Mouse (Mus musculus) MEL (cell line): Measurements from ENCODE around the gene Chrne. TPM values are rescaled to one million over a fixed set of nuclear protein-coding genes. Genes with fewer than 3 reads are reported as not detected.

Source experiments
- DNase-seq: peaks from one replicate; pipeline ENCODE4 v3.0.0; 2011; ENCODE audit warnings: low read depth, low spot score
- H3K27ac ChIP-seq: 2 replicates; pipeline ENCODE4 v1.5.1; 2012; ENCODE audit warnings: low read depth, mild to moderate bottlenecking, control low read depth, low read length, moderate library complexity; ENCODE audit not compliant: control insufficient read depth
- H3K27me3 ChIP-seq, 2 experiments: fragments of 150-350 bp in 1 of 2; sonication (generic) in 1 of 2; 2 replicates each; pipeline ENCODE4 v1.6.1; 2012; ENCODE audit warnings: low read length in 2 of 2, mild to moderate bottlenecking in 2 of 2, improper control_type of control experiment in 1 of 2, moderate library complexity in 1 of 2; ENCODE audit not compliant: insufficient read depth in 2 of 2, control insufficient read depth in 1 of 2
- H3K36me3 ChIP-seq, 2 experiments: 2 replicates each; pipeline ENCODE4 v1.6.1; 2012 to 2014; ENCODE audit warnings: low read length in 2 of 2, improper control_type of control experiment in 1 of 2, inconsistent platforms in 1 of 2, mild to moderate bottlenecking in 1 of 2; ENCODE audit not compliant: insufficient read depth in 2 of 2, control insufficient read depth in 1 of 2
- H3K4me1 ChIP-seq, 2 experiments: fragments of 150-350 bp in 1 of 2; sonication (generic) in 1 of 2; 2 replicates each; pipeline ENCODE4 v1.6.1; 2012; ENCODE audit warnings: low read length in 2 of 2, improper control_type of control experiment in 1 of 2, mild to moderate bottlenecking in 1 of 2; ENCODE audit not compliant: insufficient read depth in 2 of 2, control insufficient read depth in 1 of 2
- H3K4me3 ChIP-seq, 2 experiments: fragments of 150-350 bp in 1 of 2; sonication (generic) in 1 of 2; 2 replicates each; pipeline ENCODE4 v1.5.1; 2012; ENCODE audit warnings: low read depth in 2 of 2, low read length in 2 of 2, mild to moderate bottlenecking in 2 of 2, moderate library complexity in 2 of 2, control low read depth in 1 of 2, improper control_type of control experiment in 1 of 2; ENCODE audit not compliant: control insufficient read depth in 1 of 2, insufficient read depth in 1 of 2
- H3K79me2 ChIP-seq: 2 replicates; pipeline ENCODE4 v1.6.1; 2012; ENCODE audit warnings: mild to moderate bottlenecking, low read length, moderate library complexity; ENCODE audit not compliant: control insufficient read depth, poor library complexity, insufficient read depth
- H3K9ac ChIP-seq: 2 replicates; pipeline ENCODE4 v1.6.1; 2012; ENCODE audit warnings: low read depth, mild to moderate bottlenecking, control low read depth, low read length, moderate library complexity; ENCODE audit not compliant: control insufficient read depth, poor library complexity, severe bottlenecking
- H3K9me3 ChIP-seq: fragments of 150-350 bp; sonication (generic); replicated peaks from 2 replicates; pipeline ENCODE4 v1.6.1; 2012; ENCODE audit warnings: mild to moderate bottlenecking, low read length, improper control_type of control experiment, moderate library complexity; ENCODE audit not compliant: insufficient read depth
- BHLHE40 ChIP-seq: IDR thresholded peaks from 2 replicates; pipeline ENCODE4 v1.6.1; 2012; ENCODE audit warnings: low read depth, mild to moderate bottlenecking, inconsistent platforms, low read length, improper control_type of control experiment, borderline replicate concordance
- CHD1 ChIP-seq: IDR thresholded peaks from 2 replicates; pipeline ENCODE4 v1.6.1; 2012; ENCODE audit warnings: low read depth, mild to moderate bottlenecking, inconsistent platforms, low read length, improper control_type of control experiment
- CHD2 ChIP-seq: IDR thresholded peaks from 2 replicates; pipeline ENCODE4 v1.6.1; 2011; ENCODE audit warnings: low read length, improper control_type of control experiment
- CTCF ChIP-seq, 3 experiments: IDR thresholded peaks in 2 of 3; conservative IDR thresholded peaks in 1 of 3; 2 replicates each; pipeline ENCODE4 v1.5.1; 2011 to 2012; ENCODE audit warnings: low read length in 3 of 3, low read depth in 2 of 3, mild to moderate bottlenecking in 2 of 3, improper control_type of control experiment in 1 of 3, inconsistent platforms in 1 of 3, mixed read lengths in 1 of 3, moderate library complexity in 1 of 3; ENCODE audit not compliant: control insufficient read depth in 1 of 3, insufficient read depth in 1 of 3, poor library complexity in 1 of 3, severe bottlenecking in 1 of 3
- E2F4 ChIP-seq: IDR thresholded peaks from 2 replicates; pipeline ENCODE4 v1.6.1; 2011; ENCODE audit warnings: low read depth, low read length, improper control_type of control experiment, borderline replicate concordance
- ELF1 ChIP-seq: IDR thresholded peaks from 2 replicates; pipeline ENCODE4 v1.6.1; 2014; ENCODE audit warnings: low read depth, mild to moderate bottlenecking, inconsistent platforms, low read length, improper control_type of control experiment, moderate library complexity
- EP300 ChIP-seq, 2 experiments: IDR thresholded peaks; 2 replicates each; pipeline ENCODE4 v1.6.1; 2011; ENCODE audit warnings: improper control_type of control experiment in 2 of 2, low read length in 2 of 2, low read depth in 1 of 2, mild to moderate bottlenecking in 1 of 2
- ETS1 ChIP-seq: IDR thresholded peaks from 2 replicates; pipeline ENCODE4 v1.6.1; 2012; ENCODE audit warnings: low read depth, mild to moderate bottlenecking, inconsistent platforms, low read length, improper control_type of control experiment, moderate library complexity
- GATA1 ChIP-seq: IDR thresholded peaks from 2 replicates; pipeline ENCODE4 v1.6.1; 2011; ENCODE audit warnings: low read depth, low read length, improper control_type of control experiment
- HCFC1 ChIP-seq: IDR thresholded peaks from 2 replicates; pipeline ENCODE4 v1.6.1; 2012; ENCODE audit warnings: low read depth, mild to moderate bottlenecking, inconsistent platforms, low read length, improper control_type of control experiment, moderate library complexity
- JUND ChIP-seq: IDR thresholded peaks from 2 replicates; pipeline ENCODE4 v1.6.1; 2011; ENCODE audit warnings: low read depth, mild to moderate bottlenecking, improper control_type of control experiment, low read length
- MAFK ChIP-seq: IDR thresholded peaks from 2 replicates; pipeline ENCODE4 v1.6.1; 2011; ENCODE audit warnings: low read depth, mild to moderate bottlenecking, low read length, improper control_type of control experiment, borderline replicate concordance
- MXI1 ChIP-seq: IDR thresholded peaks from 2 replicates; pipeline ENCODE4 v1.6.1; 2011; ENCODE audit warnings: mild to moderate bottlenecking, low read depth, low read length, improper control_type of control experiment
- MYB ChIP-seq: IDR thresholded peaks from 2 replicates; pipeline ENCODE4 v1.6.1; 2011; ENCODE audit warnings: mild to moderate bottlenecking, low read depth, low read length, improper control_type of control experiment
- MYC ChIP-seq: IDR thresholded peaks from 2 replicates; pipeline ENCODE4 v1.6.1; 2011; ENCODE audit warnings: low read depth, mild to moderate bottlenecking, low read length, improper control_type of control experiment, moderate library complexity
- NELFE ChIP-seq: IDR thresholded peaks from 2 replicates; pipeline ENCODE4 v1.6.1; 2011; ENCODE audit warnings: low read depth, low read length, improper control_type of control experiment
- NRF1 ChIP-seq: IDR thresholded peaks from 2 replicates; pipeline ENCODE4 v1.6.1; 2014; ENCODE audit warnings: low read depth, mild to moderate bottlenecking, inconsistent platforms, low read length, improper control_type of control experiment, moderate library complexity; ENCODE audit not compliant: poor library complexity, insufficient read depth, severe bottlenecking
- POLR2AphosphoS2 ChIP-seq: IDR thresholded peaks from 2 replicates; pipeline ENCODE4 v1.6.1; 2011; ENCODE audit warnings: low read length, improper control_type of control experiment
- POLR2AphosphoS5 ChIP-seq: IDR thresholded peaks from 2 replicates; pipeline ENCODE4 v1.6.1; 2012; ENCODE audit warnings: low read depth, borderline replicate concordance, mild to moderate bottlenecking, inconsistent platforms, low read length, moderate library complexity, mixed read lengths
- RAD21 ChIP-seq: IDR thresholded peaks from 2 replicates; pipeline ENCODE4 v1.6.1; 2011; ENCODE audit warnings: mild to moderate bottlenecking, low read depth, low read length, improper control_type of control experiment
- RCOR1 ChIP-seq: IDR thresholded peaks from 2 replicates; pipeline ENCODE4 v1.6.1; 2012; ENCODE audit warnings: low read depth, mild to moderate bottlenecking, inconsistent platforms, low read length, improper control_type of control experiment
- SIN3A ChIP-seq: IDR thresholded peaks from 2 replicates; pipeline ENCODE4 v1.6.1; 2012; ENCODE audit warnings: low read length, improper control_type of control experiment, inconsistent platforms
- SMC3 ChIP-seq: IDR thresholded peaks from 2 replicates; pipeline ENCODE4 v1.6.1; 2011; ENCODE audit warnings: low read depth, low read length, improper control_type of control experiment
- TAL1 ChIP-seq: IDR thresholded peaks from 2 replicates; pipeline ENCODE4 v1.6.1; 2012; ENCODE audit warnings: mild to moderate bottlenecking, inconsistent platforms, low read length, moderate library complexity, mixed read lengths
- TBP ChIP-seq: IDR thresholded peaks from 2 replicates; pipeline ENCODE4 v1.8.0; 2011; ENCODE audit warnings: low read depth, low read length, improper control_type of control experiment
- TCF12 ChIP-seq: IDR thresholded peaks from 2 replicates; pipeline ENCODE4 v1.6.1; 2014; ENCODE audit warnings: low read depth, mild to moderate bottlenecking, inconsistent platforms, low read length, improper control_type of control experiment, moderate library complexity
- UBTF ChIP-seq: IDR thresholded peaks from 2 replicates; pipeline ENCODE4 v1.6.1; 2012; ENCODE audit warnings: low read depth, mild to moderate bottlenecking, inconsistent platforms, low read length, improper control_type of control experiment, moderate library complexity, borderline replicate concordance; ENCODE audit not compliant: insufficient read depth
- USF1 ChIP-seq: IDR thresholded peaks from 2 replicates; pipeline ENCODE4 v1.6.1; 2014; ENCODE audit warnings: low read depth, mild to moderate bottlenecking, inconsistent platforms, low read length, improper control_type of control experiment, moderate library complexity
- USF2 ChIP-seq, 2 experiments: IDR thresholded peaks; 2 replicates each; pipeline ENCODE4 v1.6.1; 2011 to 2012; ENCODE audit warnings: improper control_type of control experiment in 2 of 2, low read length in 2 of 2, borderline replicate concordance in 1 of 2, inconsistent platforms in 1 of 2, low read depth in 1 of 2, mild to moderate bottlenecking in 1 of 2; ENCODE audit not compliant: insufficient read depth in 1 of 2
- ZC3H11A ChIP-seq: IDR thresholded peaks from 2 replicates; pipeline ENCODE4 v1.6.1; 2012; ENCODE audit warnings: low read depth, mild to moderate bottlenecking, inconsistent platforms, low read length, improper control_type of control experiment
- ZKSCAN1 ChIP-seq: IDR thresholded peaks from 2 replicates; pipeline ENCODE4 v1.6.1; 2012; ENCODE audit warnings: low read depth, mild to moderate bottlenecking, inconsistent platforms, low read length, improper control_type of control experiment, moderate library complexity
- polyA plus RNA-seq, 2 experiments: library from polyadenylated mRNA; stranded (reverse) in 1 of 2; unstranded in 1 of 2; fragments of >175 nt in 1 of 2; fragments of >200 nt in 1 of 2; gene quantifications; 2 replicates each; pipeline versions ENCODE4 v1.2.1 to v1.2.4; 2012; ENCODE audit warnings: low replicate concordance in 2 of 2, low read depth in 1 of 2; ENCODE audit not compliant: insufficient read length in 2 of 2, insufficient read depth in 1 of 2, missing spikeins in 1 of 2
- total RNA-seq: library from RNA; depleted of rRNA; stranded (reverse); fragments of 300-350 nt; gene quantifications from 2 replicates; pipeline ENCODE4 v1.2.3, GENCODE M21; 2012

Gene Chrne
- total and polyA plus RNA-seq, 3 experiments = 0.33 to 0.54 TPM; not detected in 1

- no peak for TF ChIP-seq JUND
- TF ChIP-seq TCF12 = peak; percentile 75
- no peak for TF ChIP-seq RCOR1
- TF ChIP-seq ELF1 = peak; percentile 87
Measured at GRCm38 (mm10) chr11:70654198-70654922, 35.3 kb upstream of the Chrne start, which contains the start of gene Pfn1 (continued).

- Histone ChIP-seq H3K79me2 (peaks cover 67% of the 10 kb centered on the region), H3K27ac (peak overlapping the region; percentile 97), H3K27me3 (no peaks in the 10 kb centered on the region), H3K36me3 (peaks cover 17 to 51% of the 10 kb centered on the region in 2 experiments), H3K4me1 (peaks cover 13 to 54% of the 10 kb centered on the region in 2 experiments), H3K9me3 (no peaks in the 10 kb centered on the region), H3K9ac (peak overlapping the region; percentile 99), H3K4me3 (peak overlapping the region; percentile 96 to 98)
- DNase-seq = peak; percentile 84
- TF ChIP-seq GATA1 = no peak
- TF ChIP-seq USF2 (IDR thresholded peaks at IDR 0.05; ENCODE audit: borderline replicate concordance in 1 of 2, insufficient read depth in 1 of 2, low read depth in 1 of 2, low read length in 2 of 2) = no peak
- peak; percentile 68 for TF ChIP-seq BHLHE40
- TF ChIP-seq SMC3 = no peak
- no peak for TF ChIP-seq MAFK
- TF ChIP-seq USF1 = 0 out of 2 replicates have a peak, but pooled peaks have one; percentile 13
- TF ChIP-seq MXI1 = peak; percentile 53
- TF ChIP-seq POLR2AphosphoS2 = 0 out of 2 replicates have a peak, but pooled peaks have one; percentile 5
- no peak for TF ChIP-seq TAL1
- TF ChIP-seq EP300 (IDR thresholded peaks at IDR 0.05; ENCODE audit: low read depth in 1 of 2, low read length in 2 of 2) = peak in 1 of 2 experiments; percentile 19; a peak in 1 of 4 replicates
- no peak for TF ChIP-seq E2F4
- TF ChIP-seq RAD21 = no peak
- no peak for TF ChIP-seq ZKSCAN1
- TF ChIP-seq NELFE = no peak; the same call in 1 of the 2 replicates
- no peak; the same call in 1 of the 2 replicates for TF ChIP-seq POLR2AphosphoS5
- TF ChIP-seq MYB = no peak
- no peak for TF ChIP-seq NRF1
- no peak for TF ChIP-seq JUND
- peak; percentile 84 for TF ChIP-seq ELF1
- peak; percentile 14 for TF ChIP-seq TBP
- TF ChIP-seq CHD2 = no peak
- peak; percentile 36; the same call in 1 of the 2 replicates for TF ChIP-seq HCFC1
- peak; percentile 61; the same call in 1 of the 2 replicates for TF ChIP-seq SIN3A
- TF ChIP-seq UBTF = 0 out of 2 replicates have a peak, but pooled peaks have one; percentile 56
- no peak for TF ChIP-seq CTCF (IDR thresholded peaks at IDR 0.05 in 2 of 3, conservative IDR thresholded peaks at IDR 0.05 in 1 of 3; ENCODE audit: control insufficient read depth in 1 of 3, insufficient read depth in 1 of 3, low read depth in 2 of 3, low read length in 3 of 3, poor library complexity in 1 of 3, severe bottlenecking in 1 of 3)
- no peak for TF ChIP-seq ZC3H11A
- TF ChIP-seq ETS1 = peak; percentile 4; the same call in 1 of the 2 replicates
- TF ChIP-seq CHD1 = no peak; the same call in 1 of the 2 replicates
- no peak for TF ChIP-seq MYC
Measured at GRCm38 (mm10) chr11:70653345-70654197, 34.6 kb upstream of the Chrne start.
